In the genomic region with DNA sequence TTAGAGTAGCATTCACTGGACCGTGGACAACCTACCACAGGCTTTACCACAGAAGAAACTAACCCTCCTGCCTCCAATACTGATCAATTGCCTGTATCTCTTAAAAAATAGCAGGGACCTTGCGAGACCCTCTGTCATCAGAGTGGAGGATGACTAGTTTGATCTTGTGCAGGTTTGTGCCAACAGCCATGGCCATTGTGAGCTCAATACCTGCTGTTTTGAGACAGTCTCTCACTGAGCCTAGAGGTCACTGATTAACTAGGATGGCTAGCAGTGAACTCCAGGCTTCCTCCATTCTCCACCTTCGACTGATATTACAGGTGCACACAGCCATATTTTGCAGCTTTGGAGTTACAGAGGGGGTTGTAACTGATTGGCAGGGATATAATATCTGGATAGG, we compare ENCODE assay signal across 26 mouse cellular contexts.
DNase-seq lines count a peak whose midpoint lies in the region; ATAC-seq lines count a peak whose summit lies in the region.
"Had no signal": no experiment of that assay in that cellular context is flagged by ENCODE, and none has a peak within 500 bp of the region (broad histone marks: within the 10 kb centered on the region; RNA-seq: fewer than 3 reads in every experiment).

No protein-coding gene starts in this region.

- DNase-seq in liver, embryonic 11.5 days (ENCODE audit: low spot score): no peak
- no peak for DNase-seq in liver
- DNase-seq in kidney, postnatal 4 days: peak; percentile 9 to 37
- no peak for DNase-seq in retina, embryonic 14.5 days (ENCODE audit: low spot score)
- DNase-seq in gastrocnemius, postnatal 4 days (ENCODE audit: low spot score in 2 of 2): no peak
- DNase-seq in gastrocnemius, adult 18-20 months (ENCODE audit: low spot score): no peak
- DNase-seq: adrenal gland, adult 8-10 months; cerebellum, adult 18-20 months; cerebellum, postnatal 14 days; gastrocnemius, adult 2 months; heart, postnatal 10 days; right cerebral cortex, adult 18-20 months; right cerebral cortex, postnatal 4 days; thymus, postnatal 14 days had no signal

- ATAC-seq in liver, embryonic 11.5 days (replicated peaks; ENCODE audit: low FRiP score): 0 out of 2 replicates have a peak, but pooled peaks have one; percentile 43
- ATAC-seq in kidney, embryonic 15.5 days (replicated peaks; ENCODE audit: low FRiP score): peak; percentile 57; the same call in 1 of the 2 replicates
- ATAC-seq: activated CD4-positive, CD25-positive, alpha-beta regulatory T cell, adult 4 months; hindbrain, postnatal 0 days; midbrain, embryonic 16.5 days had no signal

- WGBS in liver, embryonic 11.5 days: 67% methylated on average over 3 of the region's 3 CpGs
- 72% methylated on average over 3 of the region's 3 CpGs for WGBS in kidney, embryonic 15.5 days

- H3K36me3 ChIP-seq in liver, embryonic 11.5 days (ENCODE audit: control insufficient read depth, insufficient read depth, low read length): no peaks in the 10 kb centered on the region
- H3K36me3 ChIP-seq in kidney, embryonic 15.5 days: no peaks in the 10 kb centered on the region
- H3K36me3 ChIP-seq: embryonic facial prominence, embryonic 12.5 days; forebrain, embryonic 12.5 days; heart, embryonic 12.5 days; midbrain, embryonic 10.5 days had no signal

- H3K27me3 ChIP-seq in liver, embryonic 11.5 days (replicated peaks; ENCODE audit: control insufficient read depth, insufficient read depth, low read length): no peaks in the 10 kb centered on the region
- H3K27me3 ChIP-seq in kidney, embryonic 15.5 days: no peaks in the 10 kb centered on the region
- H3K27me3 ChIP-seq: embryonic facial prominence, embryonic 12.5 days; heart, embryonic 12.5 days had no signal

- no peak overlapping the region for H3K4me3 ChIP-seq in liver, embryonic 11.5 days (ENCODE audit: low read depth, low read length)
- H3K4me3 ChIP-seq in kidney, embryonic 15.5 days (replicated peaks): no peak overlapping the region
- H3K4me3 ChIP-seq: embryonic facial prominence, embryonic 12.5 days; forebrain, embryonic 12.5 days; gastrocnemius, adult 2 months; heart, embryonic 12.5 days; layer of hippocampus, adult 2 months; midbrain, embryonic 10.5 days; myocyte had no signal

- H3K9ac ChIP-seq in liver, embryonic 11.5 days (ENCODE audit: low read depth, low read length): no peak overlapping the region
- no peak overlapping the region for H3K9ac ChIP-seq in kidney, embryonic 15.5 days
- H3K9ac ChIP-seq: embryonic facial prominence, embryonic 12.5 days; forebrain, embryonic 12.5 days; heart, embryonic 12.5 days; liver, embryonic 14.5 days had no signal

- H3K27ac ChIP-seq in liver, embryonic 11.5 days (ENCODE audit: low read depth, low read length): no peak overlapping the region
- H3K27ac ChIP-seq in kidney, embryonic 15.5 days: peak overlapping the region; percentile 65
- H3K27ac ChIP-seq: embryonic facial prominence, embryonic 12.5 days; forebrain, embryonic 12.5 days; gastrocnemius, adult 2 months; hindbrain, postnatal 0 days; layer of hippocampus, adult 2 months; liver, embryonic 14.5 days; macrophage; midbrain, embryonic 10.5 days had no signal

- H3K9me3 ChIP-seq in liver, embryonic 11.5 days (ENCODE audit: control insufficient read depth, low read length): no peaks in the 10 kb centered on the region
- no peaks in the 10 kb centered on the region for H3K9me3 ChIP-seq in kidney, embryonic 15.5 days (replicated peaks)
- H3K9me3 ChIP-seq: embryonic facial prominence, embryonic 12.5 days; forebrain, embryonic 12.5 days; heart, embryonic 12.5 days; midbrain, embryonic 10.5 days had no signal

- H3K4me1 ChIP-seq in liver, embryonic 11.5 days (replicated peaks; ENCODE audit: control insufficient read depth, insufficient read depth, low read length): no peaks in the 10 kb centered on the region
- peaks cover 26% of the 10 kb centered on the region for H3K4me1 ChIP-seq in kidney, embryonic 15.5 days
- H3K4me1 ChIP-seq: embryonic facial prominence, embryonic 12.5 days had no signal

- H3K4me2 ChIP-seq in liver, embryonic 11.5 days: no peak overlapping the region
- H3K4me2 ChIP-seq in kidney, embryonic 15.5 days: peak overlapping the region; percentile 35; the same call in 1 of the 2 replicates
- H3K4me2 ChIP-seq: embryonic facial prominence, embryonic 12.5 days; forebrain, embryonic 12.5 days; heart, embryonic 12.5 days had no signal

Comparison
In these comparisons a context has a peak if more than half of its experiments do, and no peak if none do; other contexts are left out.
1. DNase-seq: peak in kidney, postnatal 4 days (2 of 2); none in liver, embryonic 11.5 days (single experiment), liver (single experiment), retina, embryonic 14.5 days (single experiment), gastrocnemius, postnatal 4 days (0 of 2) and gastrocnemius, adult 18-20 months (single experiment).